Mouse (Mus musculus): ENCODE results near the gene Nphp4.

DNA sequence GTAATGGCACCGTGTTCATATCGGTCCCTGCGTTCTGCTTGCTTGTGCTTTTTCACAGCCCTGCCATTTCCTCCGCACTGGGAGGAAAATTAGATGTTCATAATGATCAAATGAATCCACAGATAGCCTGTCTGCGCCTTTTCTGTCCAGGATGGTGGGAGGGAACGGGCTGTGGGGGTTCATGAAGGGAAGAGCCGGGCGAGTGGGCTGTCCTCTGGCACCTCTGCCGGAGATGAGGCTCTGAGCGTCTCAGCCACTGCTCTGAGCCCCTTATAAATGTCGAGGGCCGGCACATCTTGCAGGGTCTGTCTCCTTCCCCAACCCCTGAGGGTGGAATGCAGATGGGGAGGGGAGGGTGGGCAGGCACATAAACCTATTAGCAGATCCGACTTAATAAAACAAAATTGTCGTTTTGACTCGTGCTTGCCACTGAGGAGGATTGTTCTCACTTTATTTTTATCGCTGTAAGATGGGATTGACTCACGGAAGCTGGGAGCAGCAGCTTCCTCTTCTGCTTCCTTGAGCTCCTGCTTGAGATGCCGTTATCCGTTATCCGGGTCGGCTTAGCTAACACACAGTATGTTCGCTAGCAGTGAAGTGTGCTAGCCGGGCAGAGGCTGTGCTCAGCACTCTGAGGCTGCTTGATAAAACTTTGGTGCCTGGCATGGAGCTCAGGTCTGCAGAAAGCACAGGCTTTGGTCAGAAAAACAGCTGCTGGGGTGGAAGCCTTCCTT is 92.3 kb downstream of the Nphp4 start:
- TF ChIP-seq CTCF (IDR thresholded peaks at IDR 0.05; ENCODE audit: borderline replicate concordance, insufficient read depth, low read length) (no peak), POLR2A (IDR thresholded peaks at IDR 0.05; ENCODE audit: low read depth, low read length) (no peak)
